Mouse (Mus musculus): ENCODE data around the gene Ogfr. TPM values are rescaled to one million over a fixed set of nuclear protein-coding genes. Genes with fewer than 3 reads are reported as not detected.

Ogfr gene
- polyA plus RNA-seq, 1 experiment from 2014 or later = 62.7 TPM

- no peaks in the 10 kb centered on the region for H3K9me3 ChIP-seq (ENCODE audit: control insufficient read depth, low read length)
- no peaks in the 10 kb centered on the region for H3K4me1 ChIP-seq (replicated peaks; ENCODE audit: control insufficient read depth, insufficient read depth, low read length)
- no peak overlapping the region for H3K4me2 ChIP-seq (ENCODE audit: low read length)
- no peak overlapping the region for H3K27ac ChIP-seq (ENCODE audit: low read depth)
- no peak for ATAC-seq (replicated peaks; ENCODE audit: low FRiP score, low TSS enrichment, low read depth)
- no peaks in the 10 kb centered on the region for H3K27me3 ChIP-seq (replicated peaks; ENCODE audit: control insufficient read depth, insufficient read depth, low read length)
- no peaks in the 10 kb centered on the region for H3K36me3 ChIP-seq (ENCODE audit: control insufficient read depth, insufficient read depth, low read length)
- H3K9ac ChIP-seq (ENCODE audit: low read length) = no peak overlapping the region
- no peak for DNase-seq (ENCODE audit: low spot score)
- no peak overlapping the region for H3K4me3 ChIP-seq (ENCODE audit: low read depth, low read length)
- 67% methylated on average over 2 of the region's 2 CpGs for WGBS
These were observed 22.8 kb downstream of the Ogfr start for GRCm38 (mm10) chr2:180611882-180612281.

- WGBS = 2% methylated on average over 100 of the region's 112 CpGs
- H3K9ac ChIP-seq (ENCODE audit: low read length) = no peak overlapping the region
- ATAC-seq (replicated peaks; ENCODE audit: low FRiP score, low TSS enrichment, low read depth) = 0 out of 2 replicates have a peak, but pooled peaks have one; percentile 60
These were observed 52.8 kb downstream of the Ogfr start for GRCm38 (mm10) chr2:180641576-180642554.

GRCm38 (mm10) chr2:180642555-180643260 lies 53.7 kb downstream of the Ogfr start, which contains the start of gene Tcfl5:
Gene Tcfl5, minus strand, starts transcription at chr2:180642708.
- Histone ChIP-seq H3K4me1 (replicated peaks; ENCODE audit: control insufficient read depth, insufficient read depth, low read length) (no peaks in the 10 kb centered on the region), H3K4me2 (ENCODE audit: low read length) (peak within 1 kb of the TSS; percentile 45), H3K27ac (ENCODE audit: low read depth) (no peak within 1 kb of the TSS), H3K4me3 (ENCODE audit: low read depth, low read length) (peak within 1 kb of the TSS; percentile 36), H3K36me3 (ENCODE audit: control insufficient read depth, insufficient read depth, low read length) (no peaks in the 10 kb centered on the region), H3K9ac (ENCODE audit: low read length) (no peak within 1 kb of the TSS), H3K9me3 (ENCODE audit: control insufficient read depth, low read length) (peaks cover 13% of the 10 kb centered on the region), H3K27me3 (replicated peaks; ENCODE audit: control insufficient read depth, insufficient read depth, low read length) (peaks cover 58% of the 10 kb centered on the region)
- WGBS = 4% methylated on average over 47 of the region's 56 CpGs
- DNase-seq (ENCODE audit: low spot score) = no peak
- ATAC-seq (replicated peaks; ENCODE audit: low FRiP score, low TSS enrichment, low read depth) = 0 out of 2 replicates have a peak, but pooled peaks have one; percentile 27

More at GRCm38 (mm10) chr2:180641576-180642554, 52.8 kb downstream of the Ogfr start:
- Histone ChIP-seq H3K36me3 (ENCODE audit: control insufficient read depth, insufficient read depth, low read length) (no peaks in the 10 kb centered on the region), H3K27ac (ENCODE audit: low read depth) (no peak overlapping the region), H3K9me3 (ENCODE audit: control insufficient read depth, low read length) (peaks cover 13% of the 10 kb centered on the region), H3K4me1 (replicated peaks; ENCODE audit: control insufficient read depth, insufficient read depth, low read length) (no peaks in the 10 kb centered on the region), H3K27me3 (replicated peaks; ENCODE audit: control insufficient read depth, insufficient read depth, low read length) (peaks cover 56% of the 10 kb centered on the region), H3K4me3 (ENCODE audit: low read depth, low read length) (peak overlapping the region; percentile 36), H3K4me2 (ENCODE audit: low read length) (peak overlapping the region; percentile 45)
- peak; percentile 57 for DNase-seq (ENCODE audit: low spot score)

GRCm38 (mm10) chr2:180643626-180644025 lies 54.6 kb downstream of the Ogfr start:
- no peak overlapping the region for H3K9ac ChIP-seq (ENCODE audit: low read length)
- peaks cover 13% of the 10 kb centered on the region for H3K9me3 ChIP-seq (ENCODE audit: control insufficient read depth, low read length)
- peaks cover 56% of the 10 kb centered on the region for H3K27me3 ChIP-seq (replicated peaks; ENCODE audit: control insufficient read depth, insufficient read depth, low read length)
- ATAC-seq (replicated peaks; ENCODE audit: low FRiP score, low TSS enrichment, low read depth) (no peak), DNase-seq (ENCODE audit: low spot score) (no peak)
- H3K27ac ChIP-seq (ENCODE audit: low read depth) = no peak overlapping the region
- H3K36me3 ChIP-seq (ENCODE audit: control insufficient read depth, insufficient read depth, low read length) = no peaks in the 10 kb centered on the region
- no peak overlapping the region for H3K4me3 ChIP-seq (ENCODE audit: low read depth, low read length)
- H3K4me1 ChIP-seq (replicated peaks; ENCODE audit: control insufficient read depth, insufficient read depth, low read length) = no peaks in the 10 kb centered on the region
- H3K4me2 ChIP-seq (ENCODE audit: low read length) = no peak overlapping the region

Other genes with a start within 250 kb of the Ogfr start
- gene Slco4a1, start 133.0 kb upstream of the Ogfr start, polyA plus RNA-seq (2014; fragmentation: Nextera tagmentation; extraction: Ambion mirVana) = 1.5 and 2.3 TPM in 2 replicates
- gene Ntsr1, start 89.3 kb upstream of the Ogfr start, polyA plus RNA-seq (2014; fragmentation: Nextera tagmentation; extraction: Ambion mirVana) = 6.2 and 6.3 TPM in 2 replicates
- gene Mrgbp, start 7.9 kb upstream of the Ogfr start, polyA plus RNA-seq (2014; fragmentation: Nextera tagmentation; extraction: Ambion mirVana) = 26.2 and 27.3 TPM in 2 replicates
- 6.6 and 7.2 TPM in 2 replicates for gene Col9a3, start 8.5 kb downstream of the Ogfr start, polyA plus RNA-seq (2014; fragmentation: Nextera tagmentation; extraction: Ambion mirVana)
- 0.09 and 0.19 TPM in 2 replicates for gene Tcfl5, start 53.5 kb downstream of the Ogfr start, polyA plus RNA-seq (2014; fragmentation: Nextera tagmentation; extraction: Ambion mirVana)
- gene Dido1, start 120.8 kb downstream of the Ogfr start, polyA plus RNA-seq (2014; fragmentation: Nextera tagmentation; extraction: Ambion mirVana) = 31.0 and 31.6 TPM in 2 replicates
- gene Gid8, start 120.9 kb downstream of the Ogfr start, polyA plus RNA-seq (2014; fragmentation: Nextera tagmentation; extraction: Ambion mirVana) = 51.7 and 52.0 TPM in 2 replicates
- 1.9 and 2.1 TPM in 2 replicates for gene Slc17a9, start 136.0 kb downstream of the Ogfr start, polyA plus RNA-seq (2014; fragmentation: Nextera tagmentation; extraction: Ambion mirVana)
- gene Bhlhe23, start 187.7 kb downstream of the Ogfr start, polyA plus RNA-seq (2014; fragmentation: Nextera tagmentation; extraction: Ambion mirVana) = not detected in 2 replicates